Mouse (Mus musculus) thymus, adult 2 months (tissue): ENCODE data around the gene P2ry2.

ENCODE experiments used
- CTCF ChIP-seq: fragments of 200-500 bp; IDR thresholded peaks from 2 replicates; pipeline ENCODE4 v1.5.1; 2012; ENCODE audit warnings: mild to moderate bottlenecking, control low read depth, low read length, moderate library complexity, borderline replicate concordance; ENCODE audit not compliant: control insufficient read depth, poor library complexity, insufficient read depth; ENCODE audit errors: extremely low read depth
- POLR2A ChIP-seq: fragments of 200-500 bp; IDR thresholded peaks from 2 replicates; pipeline ENCODE4 v1.6.1; 2012; ENCODE audit warnings: mild to moderate bottlenecking, low read length, control low read depth, moderate library complexity; ENCODE audit not compliant: control insufficient read depth, poor library complexity, insufficient read depth; ENCODE audit errors: extremely low read depth

GRCm38 (mm10) chr7:100950031-100950430 is 62.6 kb downstream of the P2ry2 start:
- TF ChIP-seq CTCF (no peak), POLR2A (no peak)
